Mouse (Mus musculus) inflammation-experienced regulatory T-cells, adult 6 months (primary cell): Measurements from ENCODE around the gene Nlgn1. TPM values are rescaled to one million over a fixed set of nuclear protein-coding genes. Genes with fewer than 3 reads are reported as not detected.

ENCODE experiments used
- ATAC-seq: one replicate; pipeline ENCODE4 v1.8.0; 2017
- polyA plus RNA-seq, 3 experiments: library from polyadenylated mRNA; unstranded; fragments of 100-300 nt; shearing (Covaris generic); gene quantifications; one replicate each; pipeline ENCODE4 v1.2.1; 2017

Nlgn1 gene
- polyA plus RNA-seq, 3 experiments from 2014 or later: 0.04 to 0.09 TPM; not detected in 1

DNA sequence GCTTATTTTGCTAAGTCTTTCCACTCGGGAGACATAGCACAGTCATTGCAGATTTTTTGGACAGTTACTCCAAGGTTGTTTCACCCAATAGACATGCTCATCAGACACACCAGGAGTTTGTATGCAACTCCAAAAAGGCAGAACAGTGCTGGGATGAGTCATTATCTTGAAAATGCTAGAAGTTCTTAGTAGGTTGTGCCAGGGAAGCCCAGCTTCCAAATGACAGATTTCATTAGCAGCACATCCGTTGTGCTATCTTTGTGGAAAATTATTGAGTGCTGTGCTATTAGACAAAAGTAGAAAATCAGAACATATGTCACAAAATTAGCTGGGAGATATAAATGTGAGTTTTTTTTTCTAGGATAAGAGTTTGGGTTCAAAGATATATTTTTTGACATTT, 137.3 kb downstream of the Nlgn1 start:
- ATAC-seq: no peak

DNA sequence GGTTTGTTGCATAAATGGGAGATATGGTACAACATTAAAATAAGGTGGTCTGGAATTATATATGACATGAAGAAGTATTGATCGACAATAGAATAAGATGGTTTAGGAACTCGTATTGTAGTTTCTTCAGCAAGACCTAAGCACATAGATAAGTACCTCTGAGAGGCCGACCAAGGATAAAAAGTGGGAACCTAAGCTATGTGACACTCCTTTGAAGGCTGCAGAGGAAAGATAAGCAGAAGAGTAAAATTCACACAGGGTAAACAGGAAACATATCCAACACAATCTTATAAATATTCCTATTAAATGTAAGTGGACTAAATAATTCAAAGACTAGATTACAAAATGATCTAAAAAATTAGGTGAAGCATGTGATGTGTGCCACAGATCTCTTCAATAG, 151.2 kb downstream of the Nlgn1 start:
- no peak for ATAC-seq

DNA sequence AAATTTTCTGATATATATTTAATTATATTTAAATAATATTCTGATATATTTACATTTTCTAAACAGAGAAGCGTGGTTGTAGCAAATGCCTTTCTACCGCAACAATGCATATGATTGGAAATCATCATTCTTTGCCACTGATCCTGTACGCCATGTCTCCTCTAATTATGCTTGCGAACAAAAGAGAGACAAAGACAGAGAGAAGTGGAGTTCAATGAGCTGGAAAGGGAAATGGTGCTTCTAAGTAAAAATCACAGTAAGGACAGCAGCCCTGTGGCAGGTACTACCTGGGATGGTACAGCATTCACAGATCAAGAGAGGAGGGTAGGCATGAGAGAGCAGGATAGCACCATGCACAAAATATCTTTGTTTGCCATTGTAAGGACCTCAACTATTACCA, 156.9 kb downstream of the Nlgn1 start:
- no peak for ATAC-seq

DNA sequence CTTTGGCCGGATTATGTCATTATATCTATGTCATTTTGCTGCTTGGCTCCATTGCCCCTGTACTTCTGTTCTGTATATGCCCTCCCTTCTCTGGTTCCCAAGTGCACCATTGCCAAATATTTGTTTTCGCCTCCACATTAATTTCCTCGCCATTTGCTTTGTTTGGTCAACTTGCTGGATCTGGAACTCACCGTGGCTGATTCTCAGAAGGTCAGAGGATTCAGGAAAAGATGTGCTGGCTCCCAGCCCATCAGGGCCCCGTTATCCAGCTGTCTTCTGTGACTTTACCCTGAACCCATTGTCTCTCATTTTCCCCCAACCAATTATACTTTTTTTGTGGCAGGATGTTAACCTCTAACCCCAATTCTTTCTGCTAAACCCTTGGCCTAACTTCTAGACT, 158.0 kb downstream of the Nlgn1 start:
- ATAC-seq: no peak

DNA sequence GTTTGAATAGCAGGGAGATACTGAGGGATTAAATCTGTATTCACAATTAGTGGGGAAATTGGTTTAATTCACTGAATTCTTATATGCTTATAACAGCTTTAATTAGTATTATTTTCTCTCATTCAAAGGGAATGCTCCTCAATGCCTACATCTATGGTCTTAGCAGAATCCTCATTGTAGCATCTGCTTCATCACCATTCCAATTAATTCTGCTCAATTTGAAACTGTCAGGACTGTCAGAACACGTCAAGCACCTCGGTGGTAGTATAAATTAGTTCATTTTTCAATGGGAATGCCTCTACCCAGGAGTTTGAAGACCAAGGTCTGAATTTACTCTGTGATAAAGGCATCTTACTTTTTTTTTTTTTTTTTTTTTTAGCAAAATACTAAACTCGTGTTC, 158.6 kb downstream of the Nlgn1 start:
- no peak for ATAC-seq

DNA sequence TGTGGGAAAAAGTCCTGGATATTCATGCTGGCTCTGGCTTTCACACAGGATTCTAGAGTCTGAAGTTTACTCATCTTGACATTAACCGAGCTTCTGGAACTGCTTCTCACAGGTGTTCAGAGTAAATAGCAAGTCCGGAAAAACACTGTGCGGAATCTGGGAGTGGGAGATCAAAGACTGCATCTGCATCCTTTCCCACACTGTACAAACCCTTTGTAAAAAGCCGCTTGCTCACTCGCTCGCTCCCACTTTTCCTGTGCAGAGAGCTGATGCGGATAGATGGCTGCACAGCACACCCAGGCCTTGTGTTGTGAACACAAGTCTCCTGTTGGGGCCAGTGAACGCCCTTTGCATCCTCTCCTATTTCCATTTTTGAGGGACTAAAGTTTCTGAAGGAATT, 165.5 kb downstream of the Nlgn1 start:
- ATAC-seq: no peak

DNA sequence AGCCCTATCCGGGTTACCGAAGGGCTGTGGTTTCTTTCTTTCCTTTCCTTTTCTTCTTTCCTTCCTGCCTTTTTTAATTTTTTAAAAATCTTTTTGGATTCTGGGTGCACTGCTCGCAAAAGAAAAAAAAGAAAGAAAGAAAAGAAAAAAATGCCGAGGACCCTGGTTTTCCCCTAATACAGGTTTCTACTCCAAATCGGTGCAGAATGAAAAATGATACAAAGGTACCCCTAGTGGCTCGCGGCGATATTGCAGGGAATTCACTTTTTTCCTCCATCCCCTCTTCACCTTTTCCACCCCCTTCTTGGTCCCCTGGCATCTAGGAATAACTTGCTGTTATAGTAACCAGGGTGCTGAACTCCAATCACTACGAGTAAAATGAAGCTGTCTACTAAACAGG, 178.5 kb downstream of the Nlgn1 start:
- no peak for ATAC-seq

DNA sequence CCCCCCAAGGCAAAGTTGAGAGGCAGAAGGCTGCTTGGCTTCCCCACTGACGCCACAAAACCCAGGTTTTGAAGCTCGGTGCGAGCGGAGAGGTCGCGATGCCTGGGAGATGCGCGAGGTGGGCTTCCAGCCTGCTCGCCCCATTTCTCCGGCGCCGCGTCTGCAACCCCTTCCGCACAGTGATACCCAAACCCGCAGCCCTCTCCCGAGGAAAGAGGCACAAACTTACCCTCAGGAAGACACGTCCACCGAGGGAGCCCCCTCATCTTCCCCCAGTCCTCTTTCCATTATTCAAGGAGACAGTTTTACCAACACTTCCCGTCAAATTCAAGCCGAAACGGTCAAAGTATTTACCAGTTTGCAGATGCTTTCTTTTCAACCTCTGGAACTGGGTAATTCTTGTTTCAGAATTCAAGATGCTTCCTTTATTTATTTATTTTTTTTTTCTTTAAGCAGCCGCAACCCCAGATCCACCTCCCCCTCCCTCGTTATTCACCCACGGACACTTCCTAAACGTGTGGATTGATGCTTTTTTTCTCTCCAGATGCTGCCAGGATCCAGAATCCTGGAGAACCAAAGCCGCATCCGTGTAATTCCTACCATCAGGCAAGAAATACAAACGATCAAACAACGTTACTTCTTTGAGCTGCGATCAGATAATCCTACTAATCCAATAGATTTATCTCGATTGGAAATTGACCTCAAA, 179.1 kb downstream of the Nlgn1 start:
- no peak for ATAC-seq

DNA sequence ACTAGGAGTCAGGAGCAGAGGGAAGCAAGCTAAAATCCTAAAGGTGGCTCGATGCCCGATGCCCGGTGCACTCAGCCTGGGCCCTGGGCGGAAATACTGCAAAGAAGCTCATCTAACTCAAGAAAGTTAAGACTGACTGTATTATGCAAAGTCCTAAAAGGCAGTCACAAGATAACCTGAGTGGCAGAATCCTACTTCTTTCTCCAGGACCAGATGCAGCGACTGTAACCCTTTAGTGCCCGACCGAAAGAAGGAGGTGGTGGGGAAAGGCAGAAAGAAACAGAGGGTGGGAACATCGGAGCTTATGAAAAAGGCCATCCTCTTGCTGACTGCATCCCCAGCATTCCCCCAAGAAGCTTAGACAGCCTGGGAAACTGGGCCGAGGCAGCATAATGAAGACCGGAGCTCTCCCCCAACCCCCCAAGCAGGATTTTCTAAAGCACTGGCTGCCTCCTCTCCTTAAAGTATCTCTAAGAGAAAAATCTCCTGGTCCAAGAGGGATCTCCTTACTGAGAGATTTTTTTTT, 179.7 kb downstream of the Nlgn1 start:
- ATAC-seq: no peak

DNA sequence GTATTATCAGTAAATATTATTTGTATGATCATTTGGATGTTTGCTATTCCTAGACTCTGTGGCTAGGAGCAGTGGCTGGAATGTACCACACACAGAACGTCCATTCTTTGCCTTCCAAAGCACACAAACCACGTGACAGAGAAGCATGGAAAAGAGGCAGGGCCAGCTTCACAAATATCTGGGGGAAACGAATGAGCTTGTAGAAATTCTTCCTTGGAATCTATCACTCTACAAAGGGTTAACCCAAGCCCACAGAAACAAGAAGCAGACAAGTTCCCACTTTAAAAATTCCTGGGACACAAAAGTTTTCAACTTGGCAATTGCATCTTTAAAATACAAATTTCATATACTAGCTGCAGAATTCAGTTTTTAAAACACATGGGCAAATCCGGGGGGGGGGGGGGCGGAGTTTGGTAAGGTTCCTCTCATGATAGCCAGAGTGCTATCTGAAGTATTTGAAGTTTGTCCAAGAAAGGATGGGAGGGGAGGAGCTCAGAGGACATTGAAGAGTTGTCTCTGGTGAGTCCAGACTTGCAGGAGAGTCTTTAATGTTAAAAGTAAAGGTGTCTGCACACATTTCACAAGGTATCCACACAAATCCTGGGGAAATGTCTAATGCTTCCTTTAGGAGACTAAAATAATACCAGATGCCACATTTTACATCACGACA, 180.8 kb downstream of the Nlgn1 start:
- no peak for ATAC-seq

DNA sequence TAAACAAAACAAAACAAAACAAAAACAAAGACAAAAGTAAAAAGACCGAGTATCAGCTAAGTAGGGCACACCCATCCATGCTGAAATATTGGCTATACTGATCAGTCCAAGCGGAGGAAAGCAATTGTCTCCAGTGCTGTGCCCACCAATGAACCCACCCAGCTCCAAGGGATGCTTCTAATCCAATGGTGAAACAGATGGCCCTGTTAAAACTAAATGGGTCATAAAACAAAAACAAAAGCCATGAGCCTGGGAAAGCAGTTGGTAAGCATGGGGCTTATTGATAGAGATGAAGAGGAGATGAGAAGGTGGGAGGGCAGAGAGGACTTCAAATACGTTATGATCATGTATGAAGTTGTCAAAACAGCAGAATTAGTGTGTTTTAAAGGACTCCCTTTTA, 186.1 kb downstream of the Nlgn1 start:
- no peak for ATAC-seq

DNA sequence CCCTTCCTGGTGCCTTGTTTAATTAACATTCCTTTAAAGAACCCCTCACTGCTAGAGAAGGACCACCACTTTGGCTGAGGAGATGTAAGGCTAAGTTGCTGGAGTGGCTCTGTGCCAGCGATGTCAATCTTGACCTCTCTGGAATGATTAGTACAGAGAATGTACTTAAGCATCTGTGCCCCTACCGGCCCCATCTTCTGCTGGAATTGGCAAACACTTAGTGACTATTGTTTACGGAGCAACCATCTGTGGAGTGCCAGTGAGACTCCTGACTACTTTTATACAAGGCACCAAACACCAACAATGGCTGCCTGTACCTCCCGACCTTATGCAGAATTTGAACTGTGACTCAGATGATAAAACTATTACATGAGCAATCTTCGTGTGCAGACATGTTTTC, 186.8 kb downstream of the Nlgn1 start:
- no peak for ATAC-seq

DNA sequence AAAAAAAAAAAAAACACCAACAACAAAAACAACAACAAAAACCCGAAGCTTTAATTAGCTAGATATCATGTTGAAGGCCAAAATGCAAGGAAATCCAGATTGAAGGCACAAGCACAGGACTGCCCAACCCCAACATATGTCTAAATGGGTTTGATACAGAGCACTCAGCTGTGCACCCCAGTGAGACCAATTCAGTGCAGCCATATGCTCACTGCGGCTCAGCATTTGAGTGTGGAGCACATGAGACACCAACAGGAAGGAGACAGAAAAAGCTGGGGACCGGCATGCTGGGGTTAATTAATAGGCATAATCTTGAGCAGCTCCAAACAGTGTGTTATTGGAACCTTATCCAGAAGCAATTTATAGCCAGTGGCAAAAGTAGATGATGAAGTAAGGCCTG, 190.7 kb downstream of the Nlgn1 start:
- no peak for ATAC-seq

DNA sequence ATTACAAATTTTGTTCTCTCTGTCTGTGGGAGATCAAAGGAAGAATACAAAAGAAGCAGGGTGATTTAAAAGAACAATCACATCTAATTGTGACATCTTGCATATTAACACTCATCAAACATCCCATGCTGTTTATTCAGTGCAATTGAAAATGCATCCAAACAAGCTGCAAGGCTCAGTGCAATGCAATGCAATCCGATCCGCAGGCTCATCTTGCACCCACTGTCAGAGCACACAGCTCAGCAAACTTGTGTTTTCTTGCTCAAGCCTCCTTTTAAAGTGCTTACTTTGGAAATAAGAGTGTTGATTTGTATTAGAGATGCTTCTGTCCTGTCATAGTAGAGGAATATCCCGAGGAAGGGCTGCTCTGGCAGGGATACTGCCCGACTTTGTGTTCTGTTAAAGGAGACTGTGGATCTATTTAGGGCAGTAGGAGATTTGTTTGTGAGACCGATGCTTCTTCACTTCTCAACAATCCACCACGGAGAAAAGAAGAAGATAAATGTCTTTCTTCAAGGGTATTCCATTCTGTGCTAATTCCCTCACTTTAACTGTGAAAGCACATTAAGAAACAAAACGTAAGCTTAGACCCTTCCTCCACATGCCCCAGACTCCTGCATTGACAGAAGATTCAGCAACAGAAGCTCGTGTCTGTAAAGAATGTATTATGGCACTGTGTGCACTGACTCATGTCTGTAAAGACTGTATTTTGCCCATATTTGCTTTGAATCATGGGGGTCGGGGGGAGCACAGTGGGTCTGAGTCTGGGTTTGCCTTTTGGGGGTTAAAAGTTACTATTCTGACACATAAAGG, 197.2 kb downstream of the Nlgn1 start:
- ATAC-seq: no peak

DNA sequence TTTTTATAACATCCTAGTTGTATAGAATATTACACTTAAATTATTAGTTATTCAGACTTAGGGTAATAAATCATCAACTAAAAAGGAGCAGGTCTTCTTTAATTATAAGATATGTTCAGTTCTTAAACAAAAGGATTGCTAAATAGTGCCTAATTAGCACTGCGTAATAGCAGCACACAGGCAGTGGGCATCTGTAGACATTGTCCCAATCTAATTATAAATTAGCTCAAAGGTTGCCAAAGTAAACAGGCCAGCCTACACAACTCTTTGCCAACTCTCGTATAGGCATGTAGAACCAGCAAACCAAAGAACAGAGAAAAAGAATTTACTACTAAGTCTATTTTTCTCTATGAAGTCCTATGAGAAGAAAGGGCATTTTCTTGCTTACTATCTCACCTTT, 201.3 kb downstream of the Nlgn1 start:
- no peak for ATAC-seq

DNA sequence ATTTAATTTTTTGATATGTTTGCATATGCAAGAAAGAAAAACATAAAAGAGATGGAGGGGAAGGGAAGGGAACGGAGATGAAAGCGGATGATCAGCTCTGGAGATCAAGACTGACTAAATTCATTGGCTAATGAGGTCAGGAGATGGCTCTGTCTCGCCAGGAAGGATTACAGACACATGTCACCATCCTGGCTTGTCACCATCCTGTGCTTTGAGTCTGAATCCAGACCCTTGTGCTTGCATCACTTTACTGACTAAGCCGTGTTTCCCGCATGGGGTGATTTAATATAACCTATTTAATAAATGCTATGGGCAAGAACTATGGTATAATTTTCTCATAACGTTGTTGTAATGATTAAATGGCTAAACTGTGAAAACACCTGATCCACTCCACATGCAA, 202.8 kb downstream of the Nlgn1 start:
- no peak for ATAC-seq

DNA sequence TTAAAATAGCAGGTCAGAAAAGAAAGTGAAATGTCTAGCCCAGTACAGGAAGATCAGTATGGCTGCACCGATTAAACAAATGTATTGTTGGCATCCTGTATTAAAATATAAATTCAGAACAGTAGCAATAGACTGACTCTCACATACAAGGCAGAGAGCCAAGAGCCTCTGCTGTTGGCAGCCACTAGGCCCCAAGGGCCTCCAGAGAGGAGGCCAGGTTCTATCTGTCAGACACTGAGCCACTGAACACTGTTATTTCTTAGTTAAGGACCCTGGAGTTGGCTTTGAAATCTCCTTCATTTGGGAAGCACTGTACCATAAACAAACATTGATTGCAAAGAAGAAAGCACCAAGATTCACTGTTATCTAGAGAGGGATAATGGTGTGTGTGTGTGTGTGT, 215.2 kb downstream of the Nlgn1 start:
- no peak for ATAC-seq

DNA sequence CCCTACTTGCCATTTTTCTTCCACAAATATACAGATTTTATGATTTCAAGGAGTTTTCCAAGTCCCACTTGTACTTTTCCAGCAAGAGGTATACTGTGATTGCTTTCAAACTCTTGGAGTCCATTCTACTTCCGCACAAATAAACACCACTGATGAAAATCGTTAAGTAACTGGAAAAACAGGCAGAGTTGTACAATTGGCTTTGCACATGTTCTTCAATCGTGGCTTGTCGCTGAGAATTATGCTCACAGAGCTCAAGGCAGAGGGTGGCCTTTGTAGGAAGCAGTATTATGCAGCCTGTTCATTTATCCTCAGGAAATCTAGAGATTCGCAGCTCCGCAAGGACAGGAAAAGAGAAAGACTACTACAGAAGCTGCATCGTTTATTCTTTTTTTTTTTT, 225.9 kb downstream of the Nlgn1 start:
- no peak for ATAC-seq

DNA sequence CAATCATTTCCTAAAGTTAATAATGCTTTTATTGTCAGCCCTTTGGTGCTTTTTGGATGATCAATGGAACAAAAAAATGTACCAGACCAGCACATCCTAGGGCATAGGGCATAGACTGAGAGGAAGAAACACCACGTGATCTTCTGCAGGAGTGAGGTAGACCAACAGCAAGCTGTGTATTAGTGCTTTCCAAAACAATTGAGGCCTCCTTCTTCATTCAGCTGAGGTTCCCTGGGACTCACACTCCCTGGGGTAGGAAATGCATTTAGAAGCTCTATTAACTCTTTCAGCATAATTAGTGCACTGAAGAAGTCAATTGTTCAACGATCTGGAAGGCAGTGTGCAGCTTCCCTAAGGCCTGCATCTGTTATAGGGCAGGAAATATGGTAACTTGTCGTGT, 226.7 kb downstream of the Nlgn1 start:
- no peak for ATAC-seq

DNA sequence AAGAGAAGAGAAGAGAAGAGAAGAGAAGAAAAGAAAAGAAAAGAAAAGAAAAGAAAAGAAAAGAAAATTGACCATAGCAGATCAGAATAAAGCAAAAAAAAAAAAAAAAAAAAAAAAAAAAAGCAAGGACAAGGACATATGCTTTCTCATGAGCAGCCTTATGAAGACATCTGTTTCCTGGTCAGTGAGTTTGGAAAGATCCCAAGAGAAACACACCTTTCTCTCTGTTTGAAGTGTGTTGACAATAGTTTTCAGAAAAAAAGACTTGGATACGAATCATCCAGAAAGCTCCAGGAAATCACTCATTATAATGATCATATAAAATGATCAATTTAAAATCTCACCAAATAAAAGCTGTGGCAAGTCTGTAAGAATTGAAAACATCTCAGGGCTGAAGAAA, 230.0 kb downstream of the Nlgn1 start:
- no peak for ATAC-seq

DNA sequence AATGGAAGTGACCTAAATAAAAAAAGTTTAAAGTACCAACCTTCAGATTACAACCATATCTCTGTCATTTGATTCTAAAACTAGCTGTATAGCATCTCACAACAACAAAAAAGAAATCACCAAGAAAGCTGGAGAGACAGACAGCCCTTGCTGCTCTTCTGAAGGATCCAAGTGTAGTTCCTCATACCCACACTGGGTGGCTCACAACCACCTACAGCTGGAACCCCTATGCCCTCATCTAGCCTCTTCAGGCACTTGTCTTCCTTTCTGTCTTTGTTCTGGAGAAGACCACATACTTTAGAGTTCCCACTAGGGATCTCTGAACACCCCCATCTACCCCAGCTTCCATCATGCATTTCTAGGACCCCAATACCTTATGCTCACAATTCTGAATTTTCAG, 236.7 kb downstream of the Nlgn1 start:
- no peak for ATAC-seq

DNA sequence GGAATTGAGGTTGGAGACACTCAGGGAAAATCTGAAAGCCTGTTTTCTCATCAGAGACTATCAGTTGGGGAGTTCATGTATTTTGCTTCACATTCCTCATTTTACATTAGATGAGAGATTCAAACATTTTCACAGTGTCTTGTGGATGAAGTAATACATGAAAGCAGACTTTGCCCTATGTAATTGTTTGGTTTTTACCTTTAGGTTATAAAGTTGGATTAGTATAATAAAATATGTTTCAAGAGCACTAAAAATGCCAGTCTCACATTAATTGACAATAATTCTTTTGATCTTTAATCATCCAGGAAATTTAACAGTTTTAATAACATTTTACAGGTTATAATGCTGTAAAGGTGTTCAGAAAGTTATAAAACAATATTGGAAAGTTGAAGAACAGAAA, 262.9 kb downstream of the Nlgn1 start:
- no peak for ATAC-seq

DNA sequence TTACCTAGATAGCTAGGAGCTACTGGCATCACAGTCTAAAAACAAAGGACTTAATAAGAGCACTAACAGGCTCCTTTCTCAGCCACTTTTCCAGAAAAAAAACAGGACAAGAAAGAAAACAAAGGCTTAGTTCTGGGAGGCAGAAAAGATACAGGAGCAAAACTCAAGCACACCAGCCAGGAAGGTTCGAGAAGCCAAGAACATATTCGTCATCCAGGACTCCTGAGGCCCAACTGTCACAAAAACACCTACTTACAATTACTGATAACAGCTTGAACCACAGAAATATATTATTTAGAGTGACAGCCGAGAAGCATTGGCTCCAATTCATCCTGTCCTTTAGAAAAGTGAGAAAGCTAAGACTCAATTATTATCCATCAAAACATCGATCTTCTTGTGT, 281.5 kb downstream of the Nlgn1 start:
- no peak for ATAC-seq

DNA sequence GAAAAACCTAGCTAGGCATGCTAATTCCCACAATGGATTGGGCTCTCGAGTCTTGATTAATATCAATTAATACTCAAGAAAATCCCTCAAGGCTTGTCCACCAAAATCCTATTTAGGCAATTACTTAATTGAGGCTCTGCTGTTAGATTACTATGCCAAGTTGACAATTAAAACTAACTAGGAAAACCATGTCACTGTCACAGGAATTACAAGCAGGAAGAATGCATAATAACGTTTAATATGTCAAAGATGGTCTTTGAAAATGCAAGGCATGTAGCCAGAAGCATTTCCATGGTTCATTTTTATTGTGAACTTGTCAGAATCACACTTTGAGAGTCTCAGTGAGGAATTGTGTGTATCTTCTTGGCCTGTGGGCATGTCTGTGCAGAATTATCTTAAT, 289.3 kb downstream of the Nlgn1 start:
- ATAC-seq: no peak
